Mouse (Mus musculus) gastrocnemius, adult 2 months (tissue): Measurements from ENCODE around the gene H1foo. TPM values are rescaled to one million over a fixed set of nuclear protein-coding genes. Genes with fewer than 3 reads are reported as not detected.

Experiments
- DNase-seq: peaks from one replicate; pipeline ENCODE4 v3.0.0; 2022
- H3K27ac ChIP-seq: fragments of 200-600 bp; 2 replicates; pipeline ENCODE4 v1.8.1; 2022; ENCODE audit warnings: mild to moderate bottlenecking
- H3K4me3 ChIP-seq: fragments of 200-600 bp; 2 replicates; pipeline ENCODE4 v1.8.1; 2022; ENCODE audit warnings: mild to moderate bottlenecking, moderate library complexity
- CTCF ChIP-seq: fragments of 200-600 bp; IDR thresholded peaks from 2 replicates; pipeline ENCODE4 v1.8.1; 2022; ENCODE audit warnings: antibody characterized with exemption, mild to moderate bottlenecking, moderate library complexity
- intact Hi-C: fragments of 180-260 bp; cut with DNase I; formaldehyde crosslinking; loops from one replicate; pipeline ENCODE4 v1.15.1; 2025
- total RNA-seq, 2 experiments: library from RNA; stranded (reverse); gene quantifications; 2 replicates each; pipeline ENCODE4 v1.2.3; 2021

H1foo gene
- total RNA-seq, 2 experiments from 2014 or later: not detected

DNA sequence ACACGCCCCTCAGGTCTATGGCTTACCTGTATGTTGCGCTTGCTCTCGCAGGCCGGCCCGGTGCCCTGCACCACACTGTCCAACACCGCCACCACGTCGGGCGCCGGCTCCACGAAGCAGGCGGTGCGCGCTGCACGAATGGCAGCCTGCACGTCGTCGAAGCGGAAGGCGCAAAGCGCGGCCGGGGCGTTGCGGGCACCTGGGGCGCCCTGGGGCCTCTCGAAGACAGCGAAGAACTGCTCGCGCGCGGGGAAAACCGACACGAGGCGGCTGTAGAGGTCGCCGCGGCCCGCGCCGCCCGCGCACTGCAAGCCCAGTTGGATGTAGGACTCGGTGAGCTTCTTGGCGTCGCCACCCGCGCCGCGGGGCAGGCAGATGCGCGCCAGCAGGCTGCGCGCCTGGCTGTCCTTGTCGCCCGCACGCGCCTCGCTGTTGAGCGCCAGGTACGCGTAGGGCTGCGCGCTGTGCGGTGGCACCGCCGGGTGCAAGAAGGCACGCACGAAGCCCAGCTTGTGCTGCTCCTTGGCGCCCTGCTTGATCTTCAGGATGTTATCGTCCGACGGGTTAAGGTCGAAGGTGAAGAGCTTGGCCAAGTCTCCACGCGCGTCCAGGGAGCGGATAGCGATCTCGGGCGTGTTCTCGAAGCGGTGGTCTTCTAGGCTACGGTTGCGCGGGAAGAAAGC, 48.9 kb downstream of the H1foo start:
- peak overlapping the region; percentile 94 for H3K27ac ChIP-seq
- intact Hi-C loops: loop anchor here (5.0 kb wide), 1 partner anchor 36 kb away; no protein-coding TSS in a partner anchor
- peak; percentile 73 for DNase-seq
- no peak for TF ChIP-seq CTCF
- H3K4me3 ChIP-seq: peak overlapping the region; percentile 81

DNA sequence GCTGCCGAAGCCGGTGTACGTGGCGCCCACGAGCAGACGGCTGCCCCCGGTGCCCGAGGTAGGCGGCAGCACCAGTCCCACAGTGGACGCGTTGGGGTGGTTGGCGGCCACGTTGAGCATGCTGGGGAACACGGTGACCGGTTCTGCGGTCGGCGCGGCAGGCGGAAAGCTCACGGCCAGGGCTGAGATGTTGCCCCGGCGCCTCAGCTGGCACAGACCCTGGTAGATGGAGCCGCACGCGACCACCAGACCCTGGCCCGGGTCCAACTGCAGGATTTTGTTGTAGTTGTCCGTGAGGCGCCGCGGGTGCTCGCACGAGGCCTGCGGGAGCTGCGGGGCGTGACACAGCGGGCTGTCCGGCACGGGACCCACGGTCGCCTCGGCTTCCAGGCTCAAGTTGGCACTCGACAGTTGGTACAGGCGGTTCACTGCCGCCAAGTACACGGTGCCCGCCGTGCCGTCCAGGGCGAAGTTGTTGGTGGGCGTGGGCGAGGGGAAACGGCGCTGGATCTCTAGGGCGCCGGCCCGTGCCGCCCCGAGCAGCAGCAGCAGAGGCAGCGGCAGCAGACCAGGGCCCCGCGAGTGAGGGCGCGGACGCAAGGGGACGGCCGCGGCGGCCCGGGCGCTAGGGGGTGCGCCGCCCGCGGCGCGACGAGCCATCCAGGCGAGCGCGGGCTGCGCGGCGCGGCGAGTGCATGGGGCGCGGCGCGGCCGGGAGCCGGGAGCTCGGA, 49.6 kb downstream of the H1foo start:
- Histone ChIP-seq H3K4me3 (peak overlapping the region; percentile 81), H3K27ac (peak overlapping the region; percentile 94)
- TF ChIP-seq CTCF: peak; percentile 23; the same call in 1 of the 2 replicates
- intact Hi-C loops: loop anchor here (5.0 kb wide), 1 partner anchor 37 kb away; no protein-coding TSS in a partner anchor
- DNase-seq: peak; percentile 68

DNA sequence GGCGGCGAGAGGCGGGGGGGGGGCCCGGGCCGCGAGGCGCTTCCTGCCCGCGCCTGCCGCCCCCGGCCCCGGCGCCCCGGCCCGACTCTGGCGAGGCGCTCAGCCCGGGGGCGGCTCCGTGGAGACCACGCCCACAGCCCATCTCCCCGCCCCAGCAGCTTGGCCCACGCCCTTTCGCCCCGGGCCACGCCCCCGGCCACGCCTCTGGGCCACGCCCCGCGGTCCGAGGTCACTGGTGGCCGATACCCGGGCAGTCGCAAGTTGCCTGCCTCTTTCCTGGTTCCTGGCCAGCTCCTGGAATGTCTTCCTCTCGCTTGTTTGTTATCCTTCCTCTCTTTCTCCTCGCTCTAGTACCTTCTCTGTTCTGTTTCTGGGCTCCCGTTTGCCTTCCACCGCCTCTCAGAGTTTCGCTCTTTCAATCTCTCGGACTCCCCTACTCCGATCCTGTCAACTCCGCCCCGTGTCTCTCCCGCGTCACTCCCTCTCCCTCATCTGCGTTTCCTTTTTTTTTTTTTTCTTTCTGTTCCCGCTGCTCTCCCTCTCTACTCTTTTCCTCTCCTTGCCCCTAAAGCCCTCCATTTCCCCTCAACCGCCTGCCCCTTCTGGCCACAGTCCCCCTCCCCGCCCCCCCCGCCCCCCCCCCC, 50.3 kb downstream of the H1foo start, which contains the start of gene Plxnd1:
Gene Plxnd1, minus strand, starts transcription at position 129 of the 644 bp plus-strand sequence.
- Histone ChIP-seq H3K4me3 (peak within 1 kb of the TSS; percentile 81), H3K27ac (peak within 1 kb of the TSS; percentile 94)
- intact Hi-C loops: loop anchor here (5.0 kb wide), 1 partner anchor 38 kb away; no protein-coding TSS in a partner anchor
- peak; percentile 97 for DNase-seq
- TF ChIP-seq CTCF: no peak

DNA sequence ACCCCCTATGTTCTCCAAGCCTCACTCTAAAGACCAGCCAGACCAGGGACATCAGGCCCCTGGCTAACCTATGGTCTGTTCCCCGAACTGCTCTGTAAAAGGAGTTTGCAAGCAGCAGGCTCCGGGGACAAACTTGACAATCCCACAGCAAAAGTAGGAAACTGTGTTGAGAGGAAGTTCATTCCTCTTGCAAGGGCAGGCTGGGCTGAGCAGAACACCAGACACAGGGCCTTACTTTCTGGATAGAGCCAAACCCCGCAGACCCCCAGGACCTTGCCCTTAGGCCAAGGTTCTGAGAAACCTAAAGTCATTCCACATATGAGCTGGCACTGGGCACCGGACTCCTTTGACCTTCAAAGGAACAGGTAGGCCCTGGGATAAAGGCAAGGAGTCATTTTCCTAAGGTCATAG, 50.8 kb downstream of the H1foo start:
- peak overlapping the region; percentile 93 for H3K27ac ChIP-seq
- intact Hi-C loops: no loop called here
- no peak for TF ChIP-seq CTCF

DNA sequence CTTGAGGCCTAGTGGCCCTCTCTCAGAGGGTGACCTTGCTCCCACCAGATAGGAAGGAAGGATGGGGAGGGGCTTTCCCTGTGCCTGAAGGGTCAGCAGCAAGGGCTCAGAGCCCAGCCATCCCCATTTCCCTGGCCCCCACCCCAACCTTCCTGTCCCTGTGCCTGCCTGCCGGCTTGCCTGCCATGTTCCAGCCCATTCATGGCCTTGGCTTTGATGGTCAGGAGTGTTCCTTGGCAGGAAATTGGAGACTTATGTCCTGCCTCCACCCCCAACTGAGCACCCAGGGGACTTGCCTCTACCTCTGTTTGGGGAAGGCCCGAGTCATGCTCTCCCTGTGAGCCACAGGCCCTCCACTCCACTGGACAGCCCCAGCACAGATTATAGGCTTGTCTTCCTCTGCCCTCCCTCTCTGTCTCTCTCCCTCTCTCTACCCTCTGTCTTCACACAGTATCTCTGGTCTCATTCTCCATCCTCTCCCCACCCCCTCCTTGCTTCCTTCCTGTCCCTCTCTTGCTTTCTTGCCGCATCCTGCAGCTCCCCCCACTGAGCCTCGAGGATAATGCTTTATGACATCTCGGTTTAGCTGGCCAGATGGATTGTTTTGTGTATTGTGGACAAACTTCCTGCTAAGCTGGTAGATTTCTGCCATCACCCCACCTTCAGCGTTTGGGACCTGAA, 51.6 kb downstream of the H1foo start:
- peak; percentile 69 for DNase-seq
- TF ChIP-seq CTCF: peak; percentile 32; the same call in 1 of the 2 replicates
- Histone ChIP-seq H3K27ac (peak overlapping the region; percentile 93), H3K4me3 (peak overlapping the region; percentile 81)
- intact Hi-C loops: no loop called here

More for the DNA sequence above, 50.8 kb downstream of the H1foo start:
- no peak for DNase-seq
- H3K4me3 ChIP-seq: peak overlapping the region; percentile 81

DNA sequence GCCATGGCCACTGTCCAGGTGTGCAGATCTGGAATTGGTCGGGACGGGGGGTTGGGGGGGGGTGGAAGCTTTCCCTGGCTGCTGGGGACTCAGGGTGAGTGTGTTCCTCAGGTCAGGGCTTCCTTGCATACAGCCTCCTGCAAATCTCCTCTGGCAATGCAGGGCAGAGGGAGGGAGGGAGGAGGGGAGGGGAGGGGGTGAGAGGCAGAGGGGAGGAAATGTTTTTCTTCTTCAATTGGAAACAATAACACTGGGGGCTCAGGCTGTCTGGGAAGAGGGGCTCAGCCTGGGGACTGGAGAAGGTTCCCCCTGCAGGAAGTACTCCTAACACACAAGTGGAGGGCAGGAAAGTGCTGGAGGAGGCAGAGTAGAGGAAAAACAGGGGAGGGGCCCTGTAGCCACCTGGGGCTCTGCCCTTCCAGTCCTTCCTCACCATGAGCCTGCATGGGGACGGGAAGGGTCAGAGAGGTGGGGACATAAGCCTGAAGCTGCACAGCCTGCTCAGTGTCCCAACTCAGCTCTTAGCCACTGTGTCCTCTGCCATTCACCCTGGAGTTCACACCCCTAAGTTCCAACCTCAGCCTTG, 53.1 kb downstream of the H1foo start:
- intact Hi-C loops: no loop called here
- no peak for TF ChIP-seq CTCF
- Histone ChIP-seq H3K4me3 (no peak overlapping the region), H3K27ac (peak overlapping the region; percentile 93)
- DNase-seq: no peak

DNA sequence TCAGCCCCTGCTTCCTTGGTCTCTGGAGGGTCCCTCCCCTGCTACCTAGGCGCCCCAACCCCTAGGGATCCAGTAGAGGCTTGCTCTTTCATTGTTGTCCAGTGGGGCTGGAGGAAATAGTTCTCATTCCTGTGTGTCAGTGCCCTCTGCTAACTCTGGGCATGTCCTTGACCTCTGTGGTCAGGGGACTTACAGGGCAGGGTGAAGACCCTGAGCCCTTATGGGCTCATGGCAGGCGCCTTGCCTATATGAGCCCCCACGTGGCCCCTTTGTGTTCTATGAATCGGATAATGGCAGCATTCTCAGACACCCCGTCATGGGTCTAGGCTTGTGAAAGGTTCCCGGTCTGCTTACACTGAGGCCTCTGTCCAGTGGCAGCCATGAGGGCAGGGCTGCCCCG, 54.0 kb downstream of the H1foo start:
- intact Hi-C loops: no loop called here
- TF ChIP-seq CTCF: no peak
- Histone ChIP-seq H3K27ac (peak overlapping the region; percentile 93), H3K4me3 (no peak overlapping the region)
- DNase-seq: no peak

DNA sequence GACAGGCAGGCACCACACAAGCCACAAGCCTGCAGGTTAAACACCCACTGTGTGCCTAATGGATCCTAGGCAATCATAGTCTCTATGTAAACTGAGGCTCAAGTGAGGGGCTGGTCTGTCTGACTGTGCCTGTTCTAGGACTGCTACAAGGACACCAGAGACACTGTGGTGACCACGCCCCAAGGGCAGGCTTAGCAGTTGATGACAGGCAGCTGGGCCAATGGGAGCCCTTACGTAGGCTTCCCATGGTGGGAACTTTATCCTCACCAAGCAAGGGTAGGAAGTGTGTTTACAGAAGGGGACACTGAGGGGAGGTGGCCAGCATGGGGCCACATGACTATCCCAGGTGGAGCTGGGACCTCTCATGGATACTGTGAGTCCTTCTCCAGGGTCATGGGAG, 54.5 kb downstream of the H1foo start:
- peak overlapping the region; percentile 93 for H3K27ac ChIP-seq
- intact Hi-C loops: no loop called here
- TF ChIP-seq CTCF: no peak
- H3K4me3 ChIP-seq: no peak overlapping the region
- DNase-seq: no peak

Other genes starting within 250 kb of the H1foo start
- under 1 TPM in 1 of 2 experiments, not detected in 1; 0.28 TPM for gene Tmem40, start 182.5 kb upstream of the H1foo start, total RNA-seq
- gene Cand2, start 170.4 kb upstream of the H1foo start, total RNA-seq: 10 to 100 TPM; 62.9 to 68.9 TPM
- gene Rpl32, start 136.2 kb upstream of the H1foo start, total RNA-seq: 100 to 1,000 TPM; 562 to 624 TPM
- gene Efcab12, start 106.5 kb upstream of the H1foo start, total RNA-seq: not detected
- under 1 TPM; 0.75 to 0.77 TPM for gene Mbd4, start 91.6 kb upstream of the H1foo start, total RNA-seq
- gene Ift122, start 91.5 kb upstream of the H1foo start, total RNA-seq: 1 to 10 TPM; 4.9 to 5.1 TPM
- gene Rho, start 13.2 kb upstream of the H1foo start, total RNA-seq: under 1 TPM in 1 of 2 experiments, not detected in 1; 0.06 TPM
- 10 to 100 TPM; 14.7 to 26.7 TPM for gene Plxnd1, start 50.1 kb downstream of the H1foo start, total RNA-seq
- 10 to 100 TPM; 45.9 to 59.9 TPM for gene Tmcc1, start 248.5 kb downstream of the H1foo start, total RNA-seq